8 mouse cellular contexts compared by ENCODE assay signal in genomic region chr5:64075506-64075905, GRCm38 (mm10). TPM values are rescaled to one million over a fixed set of nuclear protein-coding genes. Genes with fewer than 3 reads are reported as not detected.
DNase-seq lines count a peak whose midpoint lies in the region; ATAC-seq lines count a peak whose summit lies in the region.

No protein-coding gene starts in this region.

- H3K4me2 ChIP-seq in midbrain, embryonic 13.5 days (replicated peaks): no peak overlapping the region

- no peaks in the 10 kb centered on the region for H3K36me3 ChIP-seq in midbrain, embryonic 13.5 days

- H3K4me1 ChIP-seq in midbrain, embryonic 13.5 days (replicated peaks): no peaks in the 10 kb centered on the region

- ATAC-seq in midbrain, embryonic 13.5 days: no peak

- intact Hi-C loops in heart, postnatal 14 days (cut with DNase I): no loop called here

- WGBS in midbrain, embryonic 13.5 days: 52% methylated on average over 3 of the region's 3 CpGs

- H3K27ac ChIP-seq in midbrain, embryonic 13.5 days: no peak overlapping the region

- H3K27me3 ChIP-seq in midbrain, embryonic 13.5 days: no peaks in the 10 kb centered on the region

- no peak overlapping the region for H3K9ac ChIP-seq in midbrain, embryonic 13.5 days (replicated peaks)

- peak; percentile 19 to 21 for DNase-seq in heart, postnatal 14 days
- no peak for DNase-seq in heart, adult 8-10 months (ENCODE audit: low spot score)
- peak; percentile 22 to 39 for DNase-seq in spleen, postnatal 36 days (ENCODE audit: low spot score in 2 of 2)
- no peak for DNase-seq in spleen, adult 12 weeks (ENCODE audit: low spot score)
- peak; percentile 27 for DNase-seq in fibroblast of lung, adult 2 months (ENCODE audit: low read depth)
- DNase-seq in thymus, postnatal 4 days: peak; percentile 59
- no peak for DNase-seq in left cerebral cortex, adult 8-10 months (ENCODE audit: low spot score in 2 of 2)

- no peaks in the 10 kb centered on the region for H3K9me3 ChIP-seq in midbrain, embryonic 13.5 days

- no peak overlapping the region for H3K4me3 ChIP-seq in midbrain, embryonic 13.5 days (replicated peaks)

RNA-seq across cellular contexts. Expression of gene Pgm2, which starts 17.2 kb away (rescaled TPM):
- total RNA-seq in heart, postnatal 14 days (2021): 10 to 100 TPM in 1 of 2 experiments, 1 to 10 TPM in 1; 9.4 to 10.6 TPM
- 1 to 10 TPM; 4.1 to 5.1 (median 4.8) TPM for total RNA-seq in heart, adult 8-10 months (2022)
- polyA plus RNA-seq in midbrain, embryonic 13.5 days (2015; fragmentation: Nextera tagmentation; extraction: Ambion mirVana): 20.8 and 22.2 TPM in 2 replicates
- 10 to 100 TPM in 3 of 4 experiments, 1 to 10 TPM in 1; 9.2 to 12.4 (median 11.3) TPM for total RNA-seq in left cerebral cortex, adult 8-10 months (2022)

Comparison
In these comparisons a context has a peak if more than half of its experiments do, and no peak if none do; other contexts are left out.
1. DNase-seq: peak in heart, postnatal 14 days (2 of 2), spleen, postnatal 36 days (2 of 2), fibroblast of lung, adult 2 months (single experiment) and thymus, postnatal 4 days (single experiment); none in heart, adult 8-10 months (single experiment), spleen, adult 12 weeks (single experiment) and left cerebral cortex, adult 8-10 months (0 of 2).